Mouse (Mus musculus) intestine, postnatal 0 days (tissue): ENCODE measurements at regions not wholly inside any gene's neighbourhood (a gene's known extent, or its start where the extent isn't known, plus 50 kb on each side); places are given as distances from the start of the nearest gene placed in this dataset.

ENCODE experiments used
- ATAC-seq: fragments of 200-750 bp; cut with Nextera tagmentation; 2 replicates; pipeline ENCODE4 v1.8.0; 2017; ENCODE audit warnings: mild to moderate bottlenecking, moderate TSS enrichment, moderate library complexity
- H3K27ac ChIP-seq: fragments of 300-500 bp; sonication (generic); 2 replicates; pipeline ENCODE4 v1.5.1; 2014; ENCODE audit warnings: mild to moderate bottlenecking, low read depth, low read length, moderate library complexity
- H3K27me3 ChIP-seq: fragments of 300-500 bp; sonication (generic); replicated peaks from 2 replicates; pipeline ENCODE4 v1.6.1; 2014; ENCODE audit warnings: low read length, mixed read lengths; ENCODE audit not compliant: control insufficient read depth, insufficient read depth
- H3K36me3 ChIP-seq: fragments of 300-500 bp; sonication (generic); 2 replicates; pipeline ENCODE4 v1.6.1; 2014; ENCODE audit warnings: mild to moderate bottlenecking, moderate library complexity; ENCODE audit not compliant: control insufficient read depth, insufficient read depth
- H3K4me1 ChIP-seq: fragments of 300-500 bp; sonication (generic); replicated peaks from 2 replicates; pipeline ENCODE4 v1.6.1; 2014; ENCODE audit warnings: antibody characterized with exemption, low read length, mixed read lengths; ENCODE audit not compliant: control insufficient read depth, insufficient read depth
- H3K4me2 ChIP-seq: fragments of 300-500 bp; sonication (generic); replicated peaks from 2 replicates; pipeline ENCODE4 v1.6.1; 2014; ENCODE audit warnings: low read depth, mild to moderate bottlenecking, moderate library complexity
- H3K4me3 ChIP-seq: fragments of 300-500 bp; sonication (generic); 2 replicates; pipeline ENCODE4 v1.5.1; 2014; ENCODE audit warnings: low read depth, low read length
- H3K9ac ChIP-seq: fragments of 300-500 bp; sonication (generic); 2 replicates; pipeline ENCODE4 v1.6.1; 2014; ENCODE audit warnings: mild to moderate bottlenecking, low read depth, low read length
- H3K9me3 ChIP-seq: fragments of 300-500 bp; sonication (generic); 2 replicates; pipeline ENCODE4 v1.6.1; 2016; ENCODE audit warnings: mixed run types; ENCODE audit not compliant: control insufficient read depth
- CTCF ChIP-seq: sonication (generic); IDR thresholded peaks from 2 replicates; pipeline ENCODE4 v1.5.1; 2016; ENCODE audit warnings: low read depth, mild to moderate bottlenecking, control low read depth, antibody characterized with exemption, moderate library complexity
- WGBS: fragments of 180-500 bp; shearing (Covaris S2); extraction: QIAGEN DNeasy Blood & Tissue Kit; methylation state at CpG from one replicate; pipeline ENCODE4 v1.1.7; 2014; 5-methylcytosine and 5-hydroxymethylcytosine counted together

- ATAC-seq, result no peak
- Histone ChIP-seq H3K9ac (no peak overlapping the region), H3K4me3 (no peak overlapping the region), H3K4me2 (no peak overlapping the region), H3K36me3 (no peaks in the 10 kb centered on the region), H3K4me1 (no peaks in the 10 kb centered on the region), H3K27me3 (no peaks in the 10 kb centered on the region), H3K9me3 (no peaks in the 10 kb centered on the region), H3K27ac (no peak overlapping the region)
- no peak for TF ChIP-seq CTCF
- WGBS, result 62% methylated on average over 16 of the region's 16 CpGs
Observed at GRCm38 (mm10) chr4:47947869-47948573, 96.9 kb upstream of the Nr4a3 start.

DNA sequence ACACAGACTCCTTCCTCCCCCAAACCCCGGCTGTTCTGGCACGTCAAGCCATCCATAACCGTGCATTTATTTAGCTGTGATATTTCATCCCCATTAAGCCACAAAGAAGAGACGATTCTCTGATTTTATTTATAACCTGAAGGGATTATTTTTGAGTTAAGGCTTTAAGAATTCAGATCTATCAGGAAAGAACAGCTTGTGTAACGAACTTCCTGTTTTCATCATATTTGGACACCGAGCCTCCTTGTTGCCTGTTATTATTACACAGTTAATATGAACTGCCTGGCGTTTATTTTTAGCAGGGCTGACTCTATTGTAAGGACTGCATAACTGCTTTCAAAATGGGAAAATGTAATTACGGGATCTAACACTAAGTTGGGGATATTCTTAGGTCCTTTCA, 96.2 kb upstream of the Nr4a3 start:
- Histone ChIP-seq H3K4me2 (no peak overlapping the region), H3K36me3 (no peaks in the 10 kb centered on the region), H3K4me3 (no peak overlapping the region), H3K9ac (no peak overlapping the region), H3K9me3 (no peaks in the 10 kb centered on the region), H3K27ac (no peak overlapping the region), H3K27me3 (no peaks in the 10 kb centered on the region), H3K4me1 (no peaks in the 10 kb centered on the region)
- 58% methylated on average over 8 of the region's 8 CpGs for WGBS
- TF ChIP-seq CTCF, result no peak
- ATAC-seq, result no peak

DNA sequence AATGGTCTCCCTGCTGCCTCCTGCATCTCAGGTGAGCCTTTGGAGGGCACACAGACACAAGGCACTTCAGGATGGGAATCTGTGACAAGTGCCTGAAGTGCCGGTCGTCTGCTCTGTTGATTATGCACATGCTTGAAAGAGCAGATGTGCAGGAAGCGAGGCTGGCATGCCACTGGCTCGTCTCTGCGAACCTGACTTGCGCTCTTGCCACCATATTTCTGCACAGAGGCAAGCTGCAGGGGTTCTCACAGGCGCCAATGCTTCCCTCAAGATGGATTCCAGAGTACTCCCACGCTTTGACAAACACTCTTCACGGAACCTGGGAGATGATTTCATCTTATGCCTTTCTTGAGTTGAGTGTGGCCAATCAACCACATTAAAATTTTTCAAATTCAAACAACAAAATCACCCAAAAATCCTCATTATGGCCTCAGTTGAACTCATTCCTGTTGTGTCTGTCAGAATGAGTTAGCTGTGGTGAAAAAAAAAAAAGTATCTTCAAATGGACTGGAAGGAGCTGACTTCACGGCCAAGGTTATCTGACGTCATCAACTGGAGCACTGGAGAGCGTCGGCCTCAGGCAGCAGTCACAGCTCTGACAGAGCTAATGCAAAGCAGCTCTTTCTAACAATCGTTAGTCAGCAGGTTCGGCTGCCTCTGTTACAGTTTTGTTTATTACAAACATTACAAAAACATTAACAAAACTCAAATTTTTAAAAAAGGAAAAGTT, 90.2 kb upstream of the Nr4a3 start:
- WGBS, result 70% methylated on average over 15 of the region's 15 CpGs
- Histone ChIP-seq H3K4me3 (no peak overlapping the region), H3K36me3 (no peaks in the 10 kb centered on the region), H3K27me3 (no peaks in the 10 kb centered on the region), H3K4me2 (no peak overlapping the region), H3K9me3 (no peaks in the 10 kb centered on the region), H3K4me1 (no peaks in the 10 kb centered on the region), H3K9ac (no peak overlapping the region), H3K27ac (no peak overlapping the region)
- no peak for TF ChIP-seq CTCF
- no peak for ATAC-seq

DNA sequence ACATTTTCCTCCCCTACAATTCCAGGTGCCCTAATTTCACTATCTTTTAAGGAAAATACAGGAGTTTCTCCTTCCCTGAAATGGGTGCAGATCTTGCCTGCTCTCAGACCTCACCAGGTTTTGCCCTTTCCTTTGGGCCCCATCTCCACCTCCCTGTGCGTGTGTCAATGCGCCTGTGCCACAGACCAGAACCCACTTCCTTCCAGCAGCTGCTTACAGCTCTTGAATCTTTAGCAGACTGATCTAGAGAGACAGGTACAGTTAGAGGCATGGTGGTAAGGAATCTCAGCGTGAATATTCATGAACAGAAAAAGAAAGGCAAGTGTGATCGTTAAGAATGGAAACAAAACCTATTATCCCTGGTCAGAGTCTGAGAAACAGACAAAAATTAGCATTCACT, 80.3 kb upstream of the Nr4a3 start:
- no peak for TF ChIP-seq CTCF
- 86% methylated on average over 4 of the region's 4 CpGs for WGBS
- no peak for ATAC-seq

GRCm38 (mm10) chr4:47971861-47972260, 73.1 kb upstream of the Nr4a3 start:
- Histone ChIP-seq H3K9me3 (no peaks in the 10 kb centered on the region), H3K36me3 (no peaks in the 10 kb centered on the region), H3K4me1 (no peaks in the 10 kb centered on the region), H3K9ac (no peak overlapping the region), H3K4me2 (no peak overlapping the region), H3K27me3 (no peaks in the 10 kb centered on the region), H3K27ac (no peak overlapping the region), H3K4me3 (no peak overlapping the region)
- no peak for TF ChIP-seq CTCF
- 82% methylated on average over 4 of the region's 4 CpGs for WGBS
- no peak for ATAC-seq

More for the DNA sequence above, 80.3 kb upstream of the Nr4a3 start:
- no peaks in the 10 kb centered on the region for H3K4me1 ChIP-seq
- no peaks in the 10 kb centered on the region for H3K9me3 ChIP-seq
- H3K9ac ChIP-seq, result no peak overlapping the region
- no peaks in the 10 kb centered on the region for H3K27me3 ChIP-seq
- H3K4me3 ChIP-seq, result no peak overlapping the region
- H3K36me3 ChIP-seq, result no peaks in the 10 kb centered on the region
- no peak overlapping the region for H3K4me2 ChIP-seq
- no peak overlapping the region for H3K27ac ChIP-seq

DNA sequence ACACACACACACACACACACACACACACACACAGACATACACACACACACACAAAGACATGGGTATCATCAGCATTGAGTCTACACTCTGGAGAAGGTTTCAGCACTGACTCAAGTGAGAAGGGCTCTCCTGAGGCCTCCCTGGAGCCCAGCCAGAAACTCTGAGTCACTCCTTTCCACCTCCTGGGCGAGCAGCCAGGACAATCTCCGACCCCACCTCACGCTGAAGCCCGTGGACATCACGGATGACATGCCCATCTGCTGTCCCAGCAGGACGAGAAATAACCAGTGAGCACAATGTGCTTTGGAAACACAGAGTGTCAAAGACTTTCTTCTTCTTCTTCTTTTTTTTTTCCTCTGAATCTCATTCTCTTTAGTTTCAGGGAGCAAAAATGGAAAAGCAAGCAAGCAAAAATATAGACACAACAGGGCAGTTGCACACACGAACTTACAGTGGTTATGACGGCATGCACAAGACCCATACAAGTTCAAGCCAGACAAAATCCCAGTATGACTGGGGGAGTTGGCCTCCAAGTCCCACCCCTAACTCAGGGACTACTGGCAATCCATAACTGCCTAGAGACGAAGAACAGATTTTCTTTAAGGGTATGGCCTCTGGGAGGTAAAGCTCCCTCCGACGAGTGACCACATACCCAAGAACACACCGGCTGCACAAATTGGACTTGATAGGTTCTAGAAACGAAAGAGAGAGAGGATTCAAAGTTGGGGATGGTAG, 65.2 kb upstream of the Nr4a3 start:
- 51% methylated on average over 13 of the region's 13 CpGs for WGBS
- ATAC-seq, result no peak
- H3K9ac ChIP-seq, result no peak overlapping the region

More for the DNA sequence above, 65.2 kb upstream of the Nr4a3 start:
- Histone ChIP-seq H3K27ac (no peak overlapping the region), H3K4me2 (no peak overlapping the region), H3K4me1 (no peaks in the 10 kb centered on the region), H3K27me3 (no peaks in the 10 kb centered on the region), H3K9me3 (no peaks in the 10 kb centered on the region), H3K36me3 (no peaks in the 10 kb centered on the region), H3K4me3 (no peak overlapping the region)
- TF ChIP-seq CTCF, result no peak
